Mouse (Mus musculus): ENCODE results near the gene Lgmn.

DNA sequence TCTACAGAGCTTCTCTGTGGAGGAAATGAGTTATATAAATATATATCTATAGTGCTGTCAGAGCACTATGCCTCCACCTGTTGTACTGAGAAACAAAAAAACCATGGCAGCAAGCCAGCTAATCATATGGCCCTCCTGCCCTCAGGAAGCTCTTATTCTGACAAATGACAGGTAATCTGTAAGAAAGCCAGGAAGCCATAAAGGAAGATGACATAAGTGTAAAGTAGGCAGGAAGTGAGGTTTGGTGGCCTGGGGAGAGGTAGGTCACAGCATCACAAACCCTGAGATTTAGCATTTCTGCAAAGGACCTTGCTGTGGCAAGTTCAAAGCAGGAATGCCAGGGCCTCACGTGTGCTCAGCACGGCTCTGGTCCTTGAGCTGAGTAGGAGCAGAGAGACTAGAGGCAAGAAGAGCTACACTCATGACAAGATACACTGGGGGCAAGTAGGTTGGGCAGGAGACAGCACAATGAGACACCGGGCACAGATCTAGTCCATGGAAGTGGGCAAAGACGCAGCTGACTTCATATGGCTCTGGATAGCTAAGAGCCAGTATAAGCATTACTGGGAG is 68.6 kb downstream of the Lgmn start:
- TF ChIP-seq CTCF (IDR thresholded peaks at IDR 0.05; ENCODE audit: low read depth) (no peak), EP300 (IDR thresholded peaks at IDR 0.05; ENCODE audit: low read depth) (no peak)
